Mouse (Mus musculus) liver, embryonic 16.5 days (tissue): ENCODE results near the gene Erich4. TPM values are rescaled to one million over a fixed set of nuclear protein-coding genes. Genes with fewer than 3 reads are reported as not detected.
A peak's percentile ranks its signal among the peaks of the same experiment; 100 is the strongest.

Experiments used
- ATAC-seq: fragments of 200-750 bp; cut with Nextera tagmentation; 2 replicates; pipeline ENCODE4 v1.8.0; 2017; ENCODE audit warnings: low read depth, mild to moderate bottlenecking, moderate number of reproducible peaks, moderate library complexity
- H3K27ac ChIP-seq: fragments of 300-500 bp; sonication (generic); 2 replicates; pipeline ENCODE4 v1.5.1; 2014; ENCODE audit warnings: mild to moderate bottlenecking, low read length
- H3K27me3 ChIP-seq: fragments of 300-500 bp; sonication (generic); 2 replicates; pipeline ENCODE4 v1.6.1; 2014; ENCODE audit warnings: low read depth, low read length, mixed read lengths; ENCODE audit not compliant: control insufficient read depth, insufficient read depth
- H3K36me3 ChIP-seq: fragments of 300-500 bp; sonication (generic); 2 replicates; pipeline ENCODE4 v1.6.1; 2014; ENCODE audit warnings: mild to moderate bottlenecking; ENCODE audit not compliant: control insufficient read depth, insufficient read depth
- H3K4me1 ChIP-seq: fragments of 300-500 bp; sonication (generic); 2 replicates; pipeline ENCODE4 v1.6.1; 2014; ENCODE audit warnings: low read depth, low read length, mixed read lengths; ENCODE audit not compliant: control insufficient read depth
- H3K4me2 ChIP-seq: fragments of 300-500 bp; sonication (generic); 2 replicates; pipeline ENCODE4 v1.6.1; 2014; ENCODE audit warnings: low read depth, low read length, mixed read lengths
- H3K4me3 ChIP-seq: fragments of 300-500 bp; sonication (generic); 2 replicates; pipeline ENCODE4 v1.5.1; 2014; ENCODE audit warnings: low read depth, mild to moderate bottlenecking, low read length
- H3K9ac ChIP-seq: fragments of 300-500 bp; sonication (generic); 2 replicates; pipeline ENCODE4 v1.6.1; 2014; ENCODE audit warnings: low read depth, low read length
- H3K9me3 ChIP-seq: fragments of 300-500 bp; sonication (generic); replicated peaks from 2 replicates; pipeline ENCODE4 v1.6.1; 2016; ENCODE audit warnings: low read length; ENCODE audit not compliant: control insufficient read depth
- WGBS: fragments of 180-500 bp; shearing (Covaris S2); extraction: QIAGEN DNeasy Blood & Tissue Kit; methylation state at CpG from one replicate; pipeline ENCODE4 v1.1.7; 2014; ENCODE audit not compliant: insufficient replicate concordance; 5-methylcytosine and 5-hydroxymethylcytosine counted together
- polyA plus RNA-seq: library from polyadenylated mRNA; unstranded; fragments of >200 nt; fragmentation: Nextera tagmentation; extraction: Ambion mirVana; gene quantifications from 2 replicates; pipeline ENCODE4 v1.2.1, GENCODE M21; 2015

Erich4 gene
- 0.63 and 0.65 TPM in 2 replicates for polyA plus RNA-seq

DNA sequence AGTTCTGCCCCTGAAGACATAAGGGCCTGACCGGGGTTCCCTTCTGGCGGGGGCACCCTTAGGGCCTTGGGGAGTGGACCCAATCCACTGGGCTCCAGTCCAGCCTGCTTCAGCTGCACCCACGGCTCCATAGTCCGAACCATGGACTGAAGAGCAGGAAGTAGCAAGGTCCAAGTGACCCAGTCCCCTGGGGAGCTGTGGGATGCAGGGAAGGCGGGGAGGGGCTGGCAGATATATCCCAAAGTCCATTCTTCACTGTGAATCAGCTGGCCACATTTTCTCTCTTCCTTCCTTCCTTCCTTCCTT, at the start of gene Erich4:
Gene Erich4 (minus strand): TSS at position 187 of the 306 bp plus-strand sequence.
- no peaks in the 10 kb centered on the region for H3K27me3 ChIP-seq
- H3K4me3 ChIP-seq, result no peak within 1 kb of the TSS
- H3K9ac ChIP-seq, result no peak within 1 kb of the TSS
- ATAC-seq, result no peak
- H3K36me3 ChIP-seq, result no peaks in the 10 kb centered on the region
- WGBS, result 50% methylated on average over 5 of the region's 5 CpGs
- no peak within 1 kb of the TSS for H3K27ac ChIP-seq
- H3K4me2 ChIP-seq, result no peak within 1 kb of the TSS
- H3K9me3 ChIP-seq, result no peaks in the 10 kb centered on the region
- H3K4me1 ChIP-seq, result peaks cover 12% of the 10 kb centered on the region

- WGBS, result under 1% methylated on average over 50 of the region's 50 CpGs
- peak; percentile 97 for ATAC-seq
- Histone ChIP-seq H3K9me3 (no peaks in the 10 kb centered on the region), H3K27me3 (no peaks in the 10 kb centered on the region), H3K4me3 (peak within 1 kb of the TSS; percentile 86), H3K4me2 (peak within 1 kb of the TSS; percentile 89), H3K4me1 (peaks cover 24% of the 10 kb centered on the region), H3K27ac (peak within 1 kb of the TSS; percentile 83), H3K9ac (peak within 1 kb of the TSS; percentile 68), H3K36me3 (no peaks in the 10 kb centered on the region)
Observed at GRCm38 (mm10) chr7:25658657-25659472, 43.2 kb upstream of the Erich4 start, which contains the start of the genes Bckdha and Exosc5. Bckdha (minus strand) TSS chr7:25658981. Exosc5 (plus strand) TSS chr7:25659164.

- H3K9ac ChIP-seq, result peak overlapping the region; percentile 59
- peaks cover 24% of the 10 kb centered on the region for H3K4me1 ChIP-seq
- no peaks in the 10 kb centered on the region for H3K27me3 ChIP-seq
- H3K9me3 ChIP-seq, result no peaks in the 10 kb centered on the region
- WGBS, result 26% methylated on average over 10 of the region's 10 CpGs
- H3K4me3 ChIP-seq, result peak overlapping the region; percentile 86
- ATAC-seq, result no peak
- H3K36me3 ChIP-seq, result no peaks in the 10 kb centered on the region
- peak overlapping the region; percentile 89 for H3K4me2 ChIP-seq
- peak overlapping the region; percentile 83; the same call in 1 of the 2 replicates for H3K27ac ChIP-seq
Observed at GRCm38 (mm10) chr7:25657785-25658184, 42.1 kb upstream of the Erich4 start.

DNA sequence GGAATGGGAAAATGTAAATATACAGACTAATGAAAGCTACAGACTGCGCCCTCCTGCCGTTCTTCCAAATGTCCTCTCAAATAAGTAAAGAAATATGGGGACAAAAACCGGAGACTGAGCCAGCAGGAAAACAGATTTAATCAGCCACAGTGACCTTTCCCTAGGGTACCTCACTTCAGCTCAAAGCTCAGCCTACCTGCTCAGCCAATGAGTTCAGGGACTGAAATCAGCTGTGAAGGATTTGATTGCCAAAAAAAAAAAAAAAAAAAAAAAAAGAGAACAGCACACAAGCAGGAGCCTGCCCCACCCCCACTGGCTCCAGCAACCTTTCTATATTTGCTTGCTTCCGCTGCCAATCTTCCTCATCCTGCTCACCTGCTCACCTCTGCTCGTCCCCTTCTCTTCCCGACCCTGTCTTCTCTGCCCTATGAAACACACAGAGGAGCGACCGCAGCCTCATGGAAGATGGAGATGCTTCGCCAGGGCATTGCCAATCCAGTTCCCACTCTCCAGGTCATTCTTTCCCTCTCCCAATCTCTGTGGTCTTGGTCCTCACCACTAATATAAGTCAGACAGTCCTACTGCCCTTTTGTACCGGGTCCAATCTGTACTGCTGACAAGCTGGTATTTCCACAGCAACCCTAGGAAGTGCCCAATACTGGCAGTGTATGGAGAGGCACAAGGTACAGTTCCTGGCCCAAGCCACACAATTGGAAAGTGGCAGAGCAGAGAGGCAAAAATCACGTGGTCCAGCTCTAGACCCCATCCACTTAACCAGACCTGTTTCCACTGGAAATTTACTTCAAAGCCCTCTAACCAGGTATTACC, 40.1 kb upstream of the Erich4 start:
- H3K27me3 ChIP-seq, result no peaks in the 10 kb centered on the region
- 0 out of 2 replicates have a peak, but pooled peaks have one; percentile 0 for ATAC-seq
- no peak overlapping the region for H3K4me2 ChIP-seq
- H3K36me3 ChIP-seq, result no peaks in the 10 kb centered on the region
- H3K9ac ChIP-seq, result no peak overlapping the region
- peak overlapping the region; percentile 26; the same call in 1 of the 2 replicates for H3K27ac ChIP-seq
- no peak overlapping the region for H3K4me3 ChIP-seq
- peaks cover 24% of the 10 kb centered on the region for H3K4me1 ChIP-seq
- WGBS, result 55% methylated on average over 11 of the region's 11 CpGs
- H3K9me3 ChIP-seq, result no peaks in the 10 kb centered on the region

DNA sequence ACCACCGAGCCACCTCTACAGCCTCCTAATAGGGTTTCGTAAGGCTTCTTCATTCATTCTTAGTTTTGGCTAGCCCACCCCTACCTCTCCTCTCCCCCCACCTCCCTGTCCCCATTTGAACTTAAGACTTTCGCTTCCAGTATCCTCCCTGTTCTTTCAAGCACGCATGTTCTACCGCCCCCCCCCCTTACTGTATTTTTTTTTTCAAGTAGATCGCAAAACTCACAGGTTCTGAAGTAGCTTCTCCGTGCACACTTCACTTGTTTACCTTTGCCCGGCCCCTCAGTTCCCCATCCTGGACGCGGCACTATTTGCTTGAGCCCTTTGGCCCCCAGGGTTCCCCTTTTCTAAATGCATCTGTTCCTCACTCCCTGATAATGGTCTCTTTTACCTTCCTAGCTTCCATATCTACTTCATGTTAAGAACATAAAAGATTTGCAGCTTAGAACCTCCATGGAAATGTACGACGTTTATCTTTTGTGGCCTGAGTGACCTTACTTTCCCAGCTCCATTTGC, 36.6 kb upstream of the Erich4 start:
- Histone ChIP-seq H3K36me3 (no peaks in the 10 kb centered on the region), H3K9me3 (no peaks in the 10 kb centered on the region), H3K9ac (no peak overlapping the region), H3K4me3 (no peak overlapping the region), H3K4me2 (peak overlapping the region; percentile 11; the same call in 1 of the 2 replicates), H3K27ac (no peak overlapping the region), H3K27me3 (no peaks in the 10 kb centered on the region), H3K4me1 (peaks cover 17% of the 10 kb centered on the region)
- WGBS, result 24% methylated on average over 12 of the region's 12 CpGs
- ATAC-seq, result no peak

DNA sequence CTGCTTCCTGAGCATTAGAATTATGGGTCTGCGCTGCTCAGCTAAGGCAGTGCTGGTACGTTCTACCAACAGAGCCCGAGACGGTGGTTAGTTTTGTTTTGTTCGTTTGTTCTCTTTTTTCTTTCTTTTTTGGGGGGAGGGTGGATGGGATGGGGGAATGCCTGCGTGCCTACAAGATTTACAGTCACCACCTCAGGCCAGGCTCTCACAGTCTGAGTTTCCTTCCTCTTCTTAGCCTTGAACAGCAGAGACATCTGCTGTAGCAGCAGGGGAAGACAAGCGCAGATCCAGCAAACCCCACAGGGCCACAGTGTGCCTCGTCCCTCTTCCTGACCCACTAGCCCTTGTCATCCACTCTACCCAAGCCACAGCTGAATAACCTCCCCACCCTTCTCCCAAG, 35.6 kb upstream of the Erich4 start:
- H3K36me3 ChIP-seq, result no peaks in the 10 kb centered on the region
- H3K4me3 ChIP-seq, result no peak overlapping the region
- H3K9ac ChIP-seq, result no peak overlapping the region
- H3K4me2 ChIP-seq, result peak overlapping the region; percentile 19; the same call in 1 of the 2 replicates
- H3K27me3 ChIP-seq, result no peaks in the 10 kb centered on the region
- no peaks in the 10 kb centered on the region for H3K9me3 ChIP-seq
- H3K27ac ChIP-seq, result no peak overlapping the region
- H3K4me1 ChIP-seq, result peaks cover 12% of the 10 kb centered on the region
- 17% methylated on average over 8 of the region's 8 CpGs for WGBS
- peak; percentile 31 for ATAC-seq

DNA sequence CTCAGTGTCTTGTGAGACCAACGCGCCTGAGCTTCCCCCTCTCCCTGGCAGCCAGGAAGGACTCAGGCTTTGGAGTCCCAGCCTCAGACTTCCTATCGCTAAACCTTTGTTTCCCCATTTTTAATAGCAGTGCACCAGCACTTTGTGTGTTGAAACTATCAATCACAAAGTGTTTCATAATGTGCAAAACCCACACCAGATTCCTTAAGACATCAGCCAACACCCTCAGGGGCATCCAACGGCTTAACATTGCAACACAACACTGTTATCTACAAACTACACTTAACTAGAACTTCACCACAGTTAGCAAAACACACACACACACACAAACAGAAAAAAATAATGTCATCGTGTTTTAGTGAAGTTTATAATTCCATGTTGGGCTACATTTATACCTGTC, 34.1 kb upstream of the Erich4 start:
- H3K9me3 ChIP-seq, result no peaks in the 10 kb centered on the region
- H3K9ac ChIP-seq, result no peak overlapping the region
- ATAC-seq, result no peak
- H3K36me3 ChIP-seq, result no peaks in the 10 kb centered on the region
- H3K27me3 ChIP-seq, result no peaks in the 10 kb centered on the region
- no peak overlapping the region for H3K4me3 ChIP-seq
- H3K27ac ChIP-seq, result peak overlapping the region; percentile 60
- H3K4me1 ChIP-seq, result peaks cover 10% of the 10 kb centered on the region
- no peak overlapping the region for H3K4me2 ChIP-seq
- WGBS, result 14% methylated on average over 5 of the region's 5 CpGs

GRCm38 (mm10) chr7:25647574-25648123, 32.0 kb upstream of the Erich4 start:
- H3K27me3 ChIP-seq, result no peaks in the 10 kb centered on the region
- WGBS, result 32% methylated on average over 5 of the region's 5 CpGs
- peaks cover 10% of the 10 kb centered on the region for H3K4me1 ChIP-seq
- ATAC-seq, result no peak; the same call in 1 of the 2 replicates
- no peak overlapping the region for H3K27ac ChIP-seq
- H3K9me3 ChIP-seq, result no peaks in the 10 kb centered on the region
- no peak overlapping the region for H3K4me3 ChIP-seq
- no peaks in the 10 kb centered on the region for H3K36me3 ChIP-seq
- no peak overlapping the region for H3K9ac ChIP-seq
- no peak overlapping the region for H3K4me2 ChIP-seq
